ENCODE assay signal across 8 mouse cellular contexts in the genomic region with DNA sequence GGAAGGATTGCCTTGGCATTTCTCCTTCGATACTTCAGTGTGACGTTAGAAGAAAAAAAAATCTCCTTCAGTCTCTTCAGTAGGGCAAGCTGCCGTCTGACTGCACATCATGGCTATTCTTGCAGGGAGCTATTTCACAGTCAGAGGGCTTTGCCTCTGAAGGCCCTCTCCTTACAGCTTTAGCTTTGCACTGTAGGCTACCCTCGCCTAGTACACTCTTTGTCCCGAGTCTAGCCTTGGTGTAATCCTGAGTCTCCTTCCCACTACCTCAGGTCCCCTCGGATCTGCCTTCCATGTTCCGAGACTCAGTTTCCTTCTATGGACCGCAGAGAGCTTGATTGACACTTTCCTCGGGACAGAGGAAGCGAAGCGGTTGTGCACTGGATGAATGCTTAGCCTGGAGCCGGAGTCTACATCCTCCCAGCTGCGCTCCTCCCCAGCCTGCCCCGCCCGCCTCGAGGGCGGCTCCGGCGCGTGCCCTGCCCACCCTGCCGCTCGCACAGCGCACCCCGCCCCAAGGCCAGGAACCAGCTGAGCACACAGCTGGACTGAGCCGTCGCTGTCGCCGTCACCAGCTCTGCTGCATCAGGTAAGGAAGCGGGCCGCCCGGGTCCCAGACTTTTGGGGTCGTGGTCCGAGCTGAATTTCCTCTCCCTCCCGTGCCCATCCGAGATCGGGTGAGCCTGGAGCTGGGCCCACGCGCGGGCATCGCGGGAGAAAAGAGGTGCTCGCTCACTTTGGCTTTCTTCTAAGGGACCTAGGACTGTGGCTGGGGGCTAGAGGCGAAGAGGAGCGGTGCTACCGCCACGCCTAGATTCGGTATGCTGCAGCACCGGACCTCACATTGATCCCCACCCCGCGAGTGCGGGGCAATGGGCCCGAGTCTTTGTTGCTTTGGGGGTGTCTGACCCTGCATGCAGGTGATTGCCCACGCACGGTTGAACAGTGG. TPM values are rescaled to one million over a fixed set of nuclear protein-coding genes. Genes with fewer than 3 reads are reported as not detected.
DNase-seq lines count a peak whose midpoint lies in the region; ATAC-seq and TF ChIP-seq lines count a peak whose summit lies in the region.

Gsn (plus strand) TSS at position 496 of the 949 bp plus-strand sequence.

- H3K27ac ChIP-seq in limb, embryonic 13.5 days = no peak within 1 kb of the TSS; the same call in 1 of the 2 replicates
- no peak within 1 kb of the TSS for H3K27ac ChIP-seq in midbrain, embryonic 14.5 days (replicated peaks; ENCODE audit: low read depth, low read length)
- peak within 1 kb of the TSS; percentile 43 for H3K27ac ChIP-seq in spleen, adult 2 months (ENCODE audit: insufficient read depth, low read length)

- H3K9ac ChIP-seq in limb, embryonic 13.5 days = peak within 1 kb of the TSS; percentile 77
- peak within 1 kb of the TSS; percentile 58 for H3K9ac ChIP-seq in midbrain, embryonic 14.5 days (replicated peaks; ENCODE audit: low read length)

- H3K4me1 ChIP-seq in limb, embryonic 13.5 days = peaks cover 44% of the 10 kb centered on the region
- 0 out of 2 replicates have a peak, but pooled peaks cover 4% of the 10 kb centered on the region for H3K4me1 ChIP-seq in midbrain, embryonic 14.5 days (ENCODE audit: control insufficient read depth, insufficient read depth, low read length)
- H3K4me1 ChIP-seq in spleen, adult 2 months (ENCODE audit: control insufficient read depth, insufficient read depth, insufficient read length) = peaks cover 22% of the 10 kb centered on the region; the same call in 1 of the 2 replicates

- H3K4me2 ChIP-seq in limb, embryonic 13.5 days (replicated peaks) = peak within 1 kb of the TSS; percentile 91
- peak within 1 kb of the TSS; percentile 88 for H3K4me2 ChIP-seq in midbrain, embryonic 14.5 days (ENCODE audit: low read length)

- TF ChIP-seq POLR2A in spleen, adult 2 months (IDR thresholded peaks at IDR 0.05; ENCODE audit: low read depth, low read length) = peak; percentile 30; the same call in 1 of the 2 replicates

- 5% methylated on average over 54 of the region's 54 CpGs for WGBS in limb, embryonic 13.5 days
- WGBS in midbrain, embryonic 14.5 days = 4% methylated on average over 54 of the region's 54 CpGs
- WGBS in spleen, adult 2 months = 4% methylated on average over 54 of the region's 54 CpGs

- H3K36me3 ChIP-seq in limb, embryonic 13.5 days = no peaks in the 10 kb centered on the region
- H3K36me3 ChIP-seq in midbrain, embryonic 14.5 days (ENCODE audit: control insufficient read depth, insufficient read depth, low read length) = no peaks in the 10 kb centered on the region
- no peaks in the 10 kb centered on the region for H3K36me3 ChIP-seq in spleen, adult 2 months (ENCODE audit: control insufficient read depth, insufficient read depth, low read length)

- H3K27me3 ChIP-seq in limb, embryonic 13.5 days = peaks cover 28% of the 10 kb centered on the region
- peaks cover 14% of the 10 kb centered on the region; the same call in 1 of the 2 replicates for H3K27me3 ChIP-seq in midbrain, embryonic 14.5 days (ENCODE audit: control insufficient read depth, insufficient read depth, low read length)
- H3K27me3 ChIP-seq in spleen, adult 2 months (ENCODE audit: control insufficient read depth, insufficient read depth, low read length) = no peaks in the 10 kb centered on the region

- H3K4me3 ChIP-seq in limb, embryonic 13.5 days = peak within 1 kb of the TSS; percentile 64
- peak within 1 kb of the TSS; percentile 52 for H3K4me3 ChIP-seq in midbrain, embryonic 14.5 days (replicated peaks; ENCODE audit: low read depth, low read length)
- peak within 1 kb of the TSS; percentile 65 for H3K4me3 ChIP-seq in spleen, adult 2 months (ENCODE audit: extremely low read depth, insufficient read depth, insufficient read length)

- peak; percentile 94 for ATAC-seq in limb, embryonic 13.5 days (ENCODE audit: low FRiP score, low read depth)
- peak; percentile 83 for ATAC-seq in midbrain, embryonic 14.5 days (ENCODE audit: low FRiP score, low TSS enrichment)

- DNase-seq in cerebellum, adult 9-11 months = peak; percentile 17
- no peak for DNase-seq in cerebellum, adult 9-10 months
- DNase-seq in embryo, embryonic 9.5 days (ENCODE audit: extremely low spot score) = peak; percentile 77
- peak; percentile 99 for DNase-seq in heart, adult 11 months
- DNase-seq in kidney, adult 11 months = peak; percentile 64
- DNase-seq in midbrain, embryonic 14.5 days = peak; percentile 78
- peak; percentile 41 to 89 for DNase-seq in spleen, adult 2 months (ENCODE audit: low read depth in 1 of 2, low spot score in 2 of 2)

- TF ChIP-seq CTCF in spleen, adult 2 months (IDR thresholded peaks at IDR 0.05; ENCODE audit: extremely low read depth, insufficient read depth, insufficient read length, insufficient replicate concordance) = no peak

- no peaks in the 10 kb centered on the region for H3K9me3 ChIP-seq in limb, embryonic 13.5 days
- no peaks in the 10 kb centered on the region for H3K9me3 ChIP-seq in midbrain, embryonic 14.5 days (ENCODE audit: control insufficient read depth, low read length)

RNA-seq across cellular contexts. Expression of gene Gsn, which starts in this region (rescaled TPM):
- 113 and 118 TPM in 2 replicates for polyA plus RNA-seq in limb, embryonic 13.5 days (2015; fragmentation: Nextera tagmentation; extraction: Ambion mirVana)
- 8.8 and 18.9 TPM in 2 replicates for polyA plus RNA-seq in midbrain, embryonic 14.5 days (2014; fragmentation: Nextera tagmentation; extraction: Ambion mirVana)
- 183 and 203 TPM in 2 replicates for polyA plus RNA-seq in spleen, adult 2 months (2012; rRNA removed)
